Mouse (Mus musculus) forebrain, postnatal 0 days (tissue): ENCODE measurements around the gene Adcy1. TPM values are rescaled to one million over a fixed set of nuclear protein-coding genes. Genes with fewer than 3 reads are reported as not detected.

Experiments
- ATAC-seq: fragments of 200-750 bp; cut with Nextera tagmentation; 2 replicates; pipeline ENCODE4 v1.8.0; 2017; ENCODE audit warnings: mild to moderate bottlenecking, moderate library complexity
- DNase-seq: peaks from one replicate; pipeline ENCODE4 v3.0.0-alpha.2; 2015
- H3K27ac ChIP-seq: fragments of 300-500 bp; sonication (generic); 2 replicates; pipeline ENCODE4 v1.5.1; 2014; ENCODE audit warnings: low read depth, mild to moderate bottlenecking, antibody characterized with exemption, low read length, moderate library complexity, mixed read lengths
- H3K27me3 ChIP-seq: fragments of 300-500 bp; sonication (generic); 2 replicates; pipeline ENCODE4 v1.6.1; 2014; ENCODE audit warnings: mild to moderate bottlenecking, low read length, mixed read lengths; ENCODE audit not compliant: insufficient read depth
- H3K36me3 ChIP-seq: fragments of 300-500 bp; sonication (generic); 2 replicates; pipeline ENCODE4 v1.6.1; 2014; ENCODE audit warnings: mild to moderate bottlenecking, moderate library complexity; ENCODE audit not compliant: insufficient read depth
- H3K4me1 ChIP-seq: fragments of 300-500 bp; sonication (generic); 2 replicates; pipeline ENCODE4 v1.6.1; 2014; ENCODE audit warnings: antibody characterized with exemption; ENCODE audit not compliant: insufficient read depth
- H3K4me2 ChIP-seq: fragments of 300-500 bp; sonication (generic); 2 replicates; pipeline ENCODE4 v1.6.1; 2014; ENCODE audit warnings: low read depth, mild to moderate bottlenecking, moderate library complexity
- H3K4me3 ChIP-seq: fragments of 300-500 bp; sonication (generic); 2 replicates; pipeline ENCODE4 v1.5.1; 2014; ENCODE audit warnings: low read depth, low read length, mixed read lengths
- H3K9ac ChIP-seq: fragments of 300-500 bp; sonication (generic); 2 replicates; pipeline ENCODE4 v1.6.1; 2014; ENCODE audit warnings: mild to moderate bottlenecking
- H3K9me3 ChIP-seq: fragments of 300-500 bp; sonication (generic); 2 replicates; pipeline ENCODE4 v1.6.1; 2016; ENCODE audit warnings: low read length
- CTCF ChIP-seq: sonication (generic); IDR thresholded peaks from 2 replicates; pipeline ENCODE4 v1.5.1; 2016; ENCODE audit warnings: antibody characterized with exemption, control low read depth, low read depth
- WGBS: fragments of 180-500 bp; shearing (Covaris S2); extraction: QIAGEN DNeasy Blood & Tissue Kit; methylation state at CpG from one replicate; pipeline ENCODE4 v1.1.7; 2014; 5-methylcytosine and 5-hydroxymethylcytosine counted together
- polyA plus RNA-seq: library from polyadenylated mRNA; unstranded; fragments of >200 nt; fragmentation: Nextera tagmentation; extraction: Ambion mirVana; gene quantifications from 2 replicates; pipeline ENCODE4 v1.2.1, GENCODE M21; 2015
- total RNA-seq: library from RNA; depleted of rRNA; stranded (reverse); fragments of >200 nt; gene quantifications from 2 replicates; pipeline ENCODE4 v1.2.3, GENCODE M21; 2014

Adcy1 gene
- total and polyA plus RNA-seq, 2 experiments from 2014 or later: 13.6 to 115 TPM

- Histone ChIP-seq H3K4me1 (no peaks in the 10 kb centered on the region), H3K27ac (no peak overlapping the region), H3K36me3 (no peaks in the 10 kb centered on the region), H3K27me3 (no peaks in the 10 kb centered on the region), H3K4me3 (no peak overlapping the region), H3K9me3 (no peaks in the 10 kb centered on the region), H3K9ac (no peak overlapping the region), H3K4me2 (no peak overlapping the region)
- no peak for ATAC-seq
- 91% methylated on average over 2 of the region's 2 CpGs for WGBS
- TF ChIP-seq CTCF: no peak
- DNase-seq: no peak
Observed at GRCm38 (mm10) chr11:7047176-7047575, 16.1 kb upstream of the Adcy1 start.

GRCm38 (mm10) chr11:7047584-7047983, 15.7 kb upstream of the Adcy1 start:
- Histone ChIP-seq H3K4me2 (no peak overlapping the region), H3K9ac (no peak overlapping the region), H3K27ac (no peak overlapping the region), H3K36me3 (no peaks in the 10 kb centered on the region), H3K27me3 (no peaks in the 10 kb centered on the region), H3K9me3 (no peaks in the 10 kb centered on the region), H3K4me1 (no peaks in the 10 kb centered on the region), H3K4me3 (no peak overlapping the region)
- DNase-seq (no peak), ATAC-seq (no peak)
- no peak for TF ChIP-seq CTCF

GRCm38 (mm10) chr11:7053710-7054109, 9.6 kb upstream of the Adcy1 start:
- no peaks in the 10 kb centered on the region for H3K9me3 ChIP-seq
- H3K9ac ChIP-seq: no peak overlapping the region
- DNase-seq (no peak), ATAC-seq (no peak)
- no peak for TF ChIP-seq CTCF
- no peaks in the 10 kb centered on the region for H3K36me3 ChIP-seq
- WGBS: 92% methylated on average over 4 of the region's 4 CpGs
- peaks cover 12% of the 10 kb centered on the region; the same call in 1 of the 2 replicates for H3K4me1 ChIP-seq
- H3K27ac ChIP-seq: no peak overlapping the region
- H3K4me3 ChIP-seq: no peak overlapping the region
- H3K27me3 ChIP-seq: peaks cover 4% of the 10 kb centered on the region; the same call in 1 of the 2 replicates
- H3K4me2 ChIP-seq: no peak overlapping the region

GRCm38 (mm10) chr11:7054662-7055265, 8.5 kb upstream of the Adcy1 start:
- Histone ChIP-seq H3K9me3 (no peaks in the 10 kb centered on the region), H3K9ac (no peak overlapping the region), H3K27me3 (peaks cover 4% of the 10 kb centered on the region; the same call in 1 of the 2 replicates), H3K36me3 (no peaks in the 10 kb centered on the region), H3K4me3 (no peak overlapping the region), H3K4me2 (no peak overlapping the region), H3K4me1 (peaks cover 12% of the 10 kb centered on the region; the same call in 1 of the 2 replicates), H3K27ac (no peak overlapping the region)
- 87% methylated on average over 6 of the region's 6 CpGs for WGBS
- TF ChIP-seq CTCF: no peak
- DNase-seq: no peak
- ATAC-seq: no peak

DNA sequence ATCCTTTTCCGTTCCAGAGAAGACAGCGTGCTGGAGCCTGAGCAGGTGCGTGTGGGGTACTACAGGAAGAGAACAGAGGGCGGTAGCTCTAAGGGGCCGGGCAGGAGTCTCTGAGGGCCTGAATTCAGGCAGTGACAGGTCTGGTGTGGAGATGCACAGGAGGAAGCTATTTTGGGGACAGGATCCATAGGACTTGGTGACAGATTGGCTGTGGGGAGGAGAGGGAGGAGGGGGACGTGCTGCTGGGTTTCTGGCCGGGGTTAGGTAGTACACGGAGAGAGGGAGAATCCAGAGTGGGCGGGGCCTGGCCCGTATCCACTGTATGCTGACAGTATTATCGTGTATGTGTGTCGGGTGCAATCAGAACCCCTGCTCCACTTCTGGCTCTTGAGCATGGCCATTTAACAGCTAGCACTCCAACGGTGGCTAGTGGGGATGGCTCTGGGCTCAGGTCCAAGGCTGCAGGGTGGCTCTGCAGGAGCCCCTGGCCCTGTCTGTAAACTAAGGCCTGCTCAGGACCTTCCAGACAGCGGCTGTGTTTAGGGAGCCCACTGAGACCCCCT, 7.8 kb upstream of the Adcy1 start:
- Histone ChIP-seq H3K27ac (no peak overlapping the region), H3K4me2 (peak overlapping the region; percentile 35), H3K4me3 (no peak overlapping the region), H3K4me1 (peaks cover 12% of the 10 kb centered on the region; the same call in 1 of the 2 replicates), H3K27me3 (peaks cover 4% of the 10 kb centered on the region; the same call in 1 of the 2 replicates), H3K36me3 (no peaks in the 10 kb centered on the region), H3K9ac (peak overlapping the region; percentile 1; the same call in 1 of the 2 replicates), H3K9me3 (no peaks in the 10 kb centered on the region)
- 14% methylated on average over 14 of the region's 14 CpGs for WGBS
- DNase-seq (peak; percentile 46), ATAC-seq (peak; percentile 73)
- TF ChIP-seq CTCF: no peak

DNA sequence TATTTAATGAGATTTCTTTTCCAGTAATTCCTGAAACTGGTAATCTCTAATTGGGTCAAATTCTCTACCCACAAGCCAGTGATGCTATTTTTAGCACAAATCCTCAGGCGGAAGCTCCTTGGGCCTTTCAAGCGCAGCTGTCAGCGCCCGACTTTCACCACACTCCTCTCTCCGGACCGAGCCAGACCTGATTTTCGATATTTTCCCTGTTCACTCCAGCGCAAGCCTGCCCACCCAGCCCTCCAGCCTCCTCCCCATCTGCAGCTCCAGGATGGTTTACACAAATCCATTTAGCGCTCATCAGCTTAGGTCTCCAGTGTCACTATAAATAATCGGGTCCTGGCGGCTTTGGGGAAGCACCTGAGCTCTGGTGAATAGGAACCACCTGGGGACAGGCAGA, 7.2 kb upstream of the Adcy1 start:
- Histone ChIP-seq H3K27me3 (peaks cover 4% of the 10 kb centered on the region; the same call in 1 of the 2 replicates), H3K4me2 (peak overlapping the region; percentile 35; the same call in 1 of the 2 replicates), H3K27ac (no peak overlapping the region), H3K9ac (peak overlapping the region; percentile 25; the same call in 1 of the 2 replicates), H3K36me3 (no peaks in the 10 kb centered on the region), H3K4me3 (no peak overlapping the region), H3K9me3 (no peaks in the 10 kb centered on the region), H3K4me1 (peaks cover 12% of the 10 kb centered on the region; the same call in 1 of the 2 replicates)
- DNase-seq: peak; percentile 21
- peak; percentile 55 for ATAC-seq
- WGBS: 5% methylated on average over 11 of the region's 11 CpGs
- no peak for TF ChIP-seq CTCF

DNA sequence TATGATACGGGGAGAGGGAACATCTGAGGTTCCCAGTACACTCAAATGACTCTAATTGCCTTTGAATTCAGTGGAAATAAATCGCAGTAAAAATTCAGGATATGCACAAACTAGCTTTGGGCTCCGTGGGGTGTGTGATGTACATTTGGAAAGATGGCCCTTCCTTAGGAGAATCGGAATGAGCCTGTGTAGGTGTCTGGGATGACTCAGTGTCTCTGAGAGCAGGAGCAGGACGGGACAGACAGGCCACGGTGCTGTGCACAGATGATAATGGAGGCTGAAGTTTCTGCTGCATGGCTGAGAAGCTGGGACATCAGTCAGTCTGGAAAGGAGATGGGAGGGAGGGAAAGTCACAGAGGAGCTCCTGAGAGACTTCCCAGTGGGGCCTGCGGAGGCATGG, 5.5 kb upstream of the Adcy1 start:
- no peak for ATAC-seq
- no peak overlapping the region for H3K27ac ChIP-seq
- peaks cover 7% of the 10 kb centered on the region for H3K27me3 ChIP-seq
- H3K9me3 ChIP-seq: no peaks in the 10 kb centered on the region
- TF ChIP-seq CTCF: no peak
- H3K4me1 ChIP-seq: peaks cover 12% of the 10 kb centered on the region; the same call in 1 of the 2 replicates
- H3K36me3 ChIP-seq: no peaks in the 10 kb centered on the region
- H3K4me2 ChIP-seq: no peak overlapping the region
- no peak for DNase-seq
- no peak overlapping the region for H3K4me3 ChIP-seq
- WGBS: 92% methylated on average over 7 of the region's 7 CpGs
- H3K9ac ChIP-seq: no peak overlapping the region
